Comparison of ENCODE assay signal across 9 mouse cellular contexts in genomic region chr8:120213939-120214338, GRCm38 (mm10). TPM values are rescaled to one million over a fixed set of nuclear protein-coding genes. Genes with fewer than 3 reads are reported as not detected.
A peak's percentile ranks its signal among the peaks of the same experiment; 100 is the strongest.
DNase-seq lines count a peak whose midpoint lies in the region; ATAC-seq and TF ChIP-seq lines count a peak whose summit lies in the region.
"Had no signal": no experiment of that assay in that cellular context is flagged by ENCODE, and none has a peak within 500 bp of the region (broad histone marks: within the 10 kb centered on the region; RNA-seq: fewer than 3 reads in every experiment).

No protein-coding gene starts in this region.

- peak; percentile 15 to 60 for DNase-seq in kidney, postnatal 25 days
- DNase-seq in cerebellum, adult 8-10 months, result peak; percentile 93
- no peak for DNase-seq in spleen, adult 12 weeks (ENCODE audit: low spot score)
- no peak for DNase-seq in right cerebral cortex, postnatal 36 days (ENCODE audit: low spot score in 2 of 2)

- no peak overlapping the region for H3K9ac ChIP-seq in kidney, embryonic 16.5 days (replicated peaks; ENCODE audit: low read length)
- H3K9ac ChIP-seq in heart, embryonic 15.5 days, result no peak overlapping the region
- no peak overlapping the region for H3K9ac ChIP-seq in intestine, embryonic 16.5 days (ENCODE audit: low read depth, low read length)

- no peak for TF ChIP-seq CTCF in bone marrow, adult 2 months (IDR thresholded peaks at IDR 0.05; ENCODE audit: control insufficient read depth, insufficient read depth, low read length)

- TF ChIP-seq POLR2A in bone marrow, adult 2 months (IDR thresholded peaks at IDR 0.05; ENCODE audit: borderline replicate concordance, control insufficient read depth, low read depth, low read length), result no peak

- no peaks in the 10 kb centered on the region for H3K27me3 ChIP-seq in kidney, embryonic 16.5 days (ENCODE audit: insufficient read depth, low read length)
- no peaks in the 10 kb centered on the region for H3K27me3 ChIP-seq in heart, embryonic 15.5 days
- no peaks in the 10 kb centered on the region for H3K27me3 ChIP-seq in intestine, embryonic 16.5 days (replicated peaks; ENCODE audit: control insufficient read depth, insufficient read depth, low read length)

- no peak overlapping the region for H3K27ac ChIP-seq in kidney, embryonic 16.5 days (ENCODE audit: low read length)
- H3K27ac ChIP-seq in bone marrow, adult 2 months (ENCODE audit: control insufficient read depth, insufficient read depth, low read depth, low read length, poor library complexity), result 0 out of 2 replicates have a peak overlapping the region, but pooled peaks have one; percentile 10
- no peak overlapping the region for H3K27ac ChIP-seq in heart, embryonic 15.5 days
- H3K27ac ChIP-seq in intestine, embryonic 16.5 days (ENCODE audit: low read length), result no peak overlapping the region

- H3K4me2 ChIP-seq in kidney, embryonic 16.5 days (replicated peaks; ENCODE audit: low read depth, low read length), result no peak overlapping the region
- no peak overlapping the region for H3K4me2 ChIP-seq in heart, embryonic 15.5 days
- no peak overlapping the region for H3K4me2 ChIP-seq in intestine, embryonic 16.5 days (ENCODE audit: low read depth, low read length)

- WGBS in kidney, embryonic 16.5 days, result 72% methylated on average over 5 of the region's 5 CpGs
- WGBS in bone marrow, adult 2 months, result 52% methylated on average over 5 of the region's 5 CpGs
- WGBS in heart, embryonic 15.5 days, result 61% methylated on average over 5 of the region's 5 CpGs
- WGBS in intestine, embryonic 16.5 days, result 67% methylated on average over 5 of the region's 5 CpGs

- no peaks in the 10 kb centered on the region for H3K36me3 ChIP-seq in kidney, embryonic 16.5 days (ENCODE audit: insufficient read depth, low read length)
- no peaks in the 10 kb centered on the region for H3K36me3 ChIP-seq in heart, embryonic 15.5 days
- H3K36me3 ChIP-seq in intestine, embryonic 16.5 days (ENCODE audit: control insufficient read depth, insufficient read depth, low read length), result no peaks in the 10 kb centered on the region

- no peak for ATAC-seq in kidney, embryonic 16.5 days (ENCODE audit: low FRiP score, low TSS enrichment)
- ATAC-seq in heart, embryonic 15.5 days (replicated peaks; ENCODE audit: insufficient number of reproducible peaks, insufficient read depth, low FRiP score, low read depth), result 0 out of 2 replicates have a peak, but pooled peaks have one; percentile 21
- ATAC-seq in intestine, embryonic 16.5 days, result no peak

- peaks cover 42% of the 10 kb centered on the region for H3K4me1 ChIP-seq in kidney, embryonic 16.5 days (ENCODE audit: insufficient read depth, low read length)
- no peaks in the 10 kb centered on the region; the same call in none of the 2 replicates for H3K4me1 ChIP-seq in bone marrow, adult 2 months (ENCODE audit: control insufficient read depth, insufficient read depth, low read length)
- peaks cover 52% of the 10 kb centered on the region for H3K4me1 ChIP-seq in heart, embryonic 15.5 days (replicated peaks)
- peaks cover 34% of the 10 kb centered on the region for H3K4me1 ChIP-seq in intestine, embryonic 16.5 days (ENCODE audit: control insufficient read depth, insufficient read depth, low read length)

- no peak overlapping the region for H3K4me3 ChIP-seq in kidney, embryonic 16.5 days (ENCODE audit: low read length)
- H3K4me3 ChIP-seq in bone marrow, adult 2 months (replicated peaks; ENCODE audit: control insufficient read depth, low read depth, low read length), result no peak overlapping the region
- no peak overlapping the region for H3K4me3 ChIP-seq in heart, embryonic 15.5 days
- no peak overlapping the region for H3K4me3 ChIP-seq in intestine, embryonic 16.5 days (ENCODE audit: low read length)

- no peaks in the 10 kb centered on the region for H3K9me3 ChIP-seq in kidney, embryonic 16.5 days (ENCODE audit: low read length)
- no peaks in the 10 kb centered on the region for H3K9me3 ChIP-seq in heart, embryonic 15.5 days (replicated peaks)
- no peaks in the 10 kb centered on the region for H3K9me3 ChIP-seq in intestine, embryonic 16.5 days (ENCODE audit: control insufficient read depth, low read length)

RNA-seq across cellular contexts. Expression of gene Gse1, which starts 14.3 kb away (rescaled TPM):
- polyA plus RNA-seq in kidney, embryonic 16.5 days (2015; fragmentation: Nextera tagmentation; extraction: Ambion mirVana), result 6.7 and 7.9 TPM in 2 replicates
- 39.7 and 45.8 TPM in 2 replicates for polyA plus RNA-seq in bone marrow, adult 2 months (2011; ENCODE audit: insufficient read depth, insufficient read length, low replicate concordance, missing spikeins)
- 8.9 and 10.8 TPM in 2 replicates for polyA plus RNA-seq in heart, embryonic 15.5 days (2015; fragmentation: Nextera tagmentation; extraction: Ambion mirVana)
- 7.3 and 8.3 TPM in 2 replicates for polyA plus RNA-seq in intestine, embryonic 16.5 days (2015; fragmentation: Nextera tagmentation; extraction: Ambion mirVana)

RNA-seq across cellular contexts. Expression of gene Fam92b, which starts 36.7 kb away (rescaled TPM):
- 0.14 and 0.22 TPM in 2 replicates for polyA plus RNA-seq in kidney, embryonic 16.5 days (2015; fragmentation: Nextera tagmentation; extraction: Ambion mirVana)
- polyA plus RNA-seq in bone marrow, adult 2 months (2011; ENCODE audit: insufficient read depth, insufficient read length, low replicate concordance, missing spikeins), result not detected in 2 replicates
- 0.36 and 0.38 TPM in 2 replicates for polyA plus RNA-seq in heart, embryonic 15.5 days (2015; fragmentation: Nextera tagmentation; extraction: Ambion mirVana)
- polyA plus RNA-seq in intestine, embryonic 16.5 days (2015; fragmentation: Nextera tagmentation; extraction: Ambion mirVana), result 0.55 and 0.67 TPM in 2 replicates
- polyA plus RNA-seq: spleen, adult 2 months had no signal

Comparison
In these comparisons a context has a peak if more than half of its experiments do, and no peak if none do; other contexts are left out.
1. DNase-seq: peak in kidney, postnatal 25 days (2 of 2) and cerebellum, adult 8-10 months (single experiment); none in spleen, adult 12 weeks (single experiment) and right cerebral cortex, postnatal 36 days (0 of 2).